Mouse (Mus musculus) CH12.LX (cell line): ENCODE measurements around the gene Asb16. TPM values are rescaled to one million over a fixed set of nuclear protein-coding genes. Genes with fewer than 3 reads are reported as not detected.

Experiments
- DNase-seq: peaks from one replicate; pipeline ENCODE4 v3.0.0-alpha.2; 2013; ENCODE audit errors: extremely low read depth
- H3K27ac ChIP-seq: 2 replicates; pipeline ENCODE4 v1.5.1; 2012; ENCODE audit warnings: low read depth, mild to moderate bottlenecking, control low read depth, moderate library complexity; ENCODE audit not compliant: insufficient read depth
- H3K27me3 ChIP-seq: replicated peaks from 2 replicates; pipeline ENCODE3; 2012; ENCODE audit warnings: inconsistent platforms
- H3K36me3 ChIP-seq, 2 experiments: replicated peaks in 1 of 2; 2 replicates each; pipeline versions ENCODE3 to v1.6.1; 2012; ENCODE audit warnings: inconsistent platforms in 1 of 2, low read length in 1 of 2, mild to moderate bottlenecking in 1 of 2, mixed read lengths in 1 of 2, moderate library complexity in 1 of 2; ENCODE audit not compliant: control insufficient read depth in 1 of 2, insufficient read depth in 1 of 2
- H3K4me1 ChIP-seq, 2 experiments: 2 replicates each; pipeline ENCODE4 v1.6.1; 2012; ENCODE audit warnings: inconsistent platforms in 1 of 2, moderate library complexity in 1 of 2; ENCODE audit not compliant: insufficient read depth in 2 of 2, control insufficient read depth in 1 of 2
- H3K4me2 ChIP-seq: 2 replicates; pipeline ENCODE4 v1.6.1; 2012; ENCODE audit warnings: low read depth, mild to moderate bottlenecking, control low read depth; ENCODE audit not compliant: poor library complexity, insufficient read depth, severe bottlenecking
- H3K4me3 ChIP-seq, 3 experiments: fragments of 150-350 bp in 1 of 3; sonication (generic) in 1 of 3; replicated peaks in 1 of 3; 2 replicates each; pipeline versions ENCODE3 to v1.5.1; 2011 to 2012; ENCODE audit warnings: low read depth in 2 of 3, low read length in 2 of 3, mild to moderate bottlenecking in 2 of 3, moderate library complexity in 2 of 3, control low read depth in 1 of 3, improper control_type of control experiment in 1 of 3, inconsistent platforms in 1 of 3, mixed read lengths in 1 of 3; ENCODE audit not compliant: poor library complexity in 1 of 3
- H3K79me2 ChIP-seq: replicated peaks from 2 replicates; pipeline ENCODE4 v1.6.1; 2012; ENCODE audit warnings: mild to moderate bottlenecking, moderate library complexity; ENCODE audit not compliant: control insufficient read depth, poor library complexity, insufficient read depth, severe bottlenecking; ENCODE audit errors: extremely low read depth
- H3K9ac ChIP-seq: 2 replicates; pipeline ENCODE4 v1.6.1; 2012; ENCODE audit warnings: low read depth, mild to moderate bottlenecking, control low read depth, moderate library complexity; ENCODE audit not compliant: insufficient read depth
- H3K9me3 ChIP-seq: replicated peaks from 2 replicates; pipeline ENCODE3; 2012; ENCODE audit warnings: low read length, inconsistent platforms, mixed read lengths
- CHD1 ChIP-seq: IDR thresholded peaks from 2 replicates; pipeline ENCODE4 v1.6.1; 2012; ENCODE audit warnings: low read depth, low read length, improper control_type of control experiment, inconsistent platforms
- CHD2 ChIP-seq: IDR thresholded peaks from 2 replicates; pipeline ENCODE4 v1.6.1; 2011; ENCODE audit warnings: low read length, improper control_type of control experiment
- CTCF ChIP-seq, 2 experiments: IDR thresholded peaks in 1 of 2; conservative IDR thresholded peaks in 1 of 2; 2 replicates each; pipeline ENCODE4 v1.5.1; 2011 to 2012; ENCODE audit warnings: low read depth in 2 of 2, low read length in 2 of 2, improper control_type of control experiment in 1 of 2, inconsistent platforms in 1 of 2, mild to moderate bottlenecking in 1 of 2, moderate library complexity in 1 of 2
- E2F4 ChIP-seq: IDR thresholded peaks from 2 replicates; pipeline ENCODE4 v1.6.1; 2011; ENCODE audit warnings: low read depth, low read length, improper control_type of control experiment; ENCODE audit not compliant: insufficient replicate concordance
- ELF1 ChIP-seq: IDR thresholded peaks from 2 replicates; pipeline ENCODE4 v1.6.1; 2014; ENCODE audit warnings: low read depth, mild to moderate bottlenecking, inconsistent platforms, low read length, improper control_type of control experiment
- EP300 ChIP-seq: IDR thresholded peaks from 2 replicates; pipeline ENCODE4 v1.6.1; 2011; ENCODE audit warnings: low read length, improper control_type of control experiment
- GABPA ChIP-seq: IDR thresholded peaks from 2 replicates; pipeline ENCODE4 v1.6.1; 2012; ENCODE audit warnings: low read depth, low read length, improper control_type of control experiment, inconsistent platforms; ENCODE audit not compliant: insufficient replicate concordance
- HCFC1 ChIP-seq: IDR thresholded peaks from 2 replicates; pipeline ENCODE4 v1.6.1; 2012; ENCODE audit warnings: low read depth, mild to moderate bottlenecking, inconsistent platforms, low read length, improper control_type of control experiment
- IRF4 ChIP-seq: IDR thresholded peaks from 2 replicates; pipeline ENCODE4 v1.6.1; 2014; ENCODE audit warnings: low read depth, mild to moderate bottlenecking, inconsistent platforms, low read length, improper control_type of control experiment
- JUN ChIP-seq: IDR thresholded peaks from 2 replicates; pipeline ENCODE4 v1.6.1; 2011; ENCODE audit warnings: low read depth, mild to moderate bottlenecking, low read length, improper control_type of control experiment, moderate library complexity; ENCODE audit not compliant: insufficient read depth
- JUND ChIP-seq: conservative IDR thresholded peaks from 2 replicates; pipeline ENCODE4 v1.6.1; 2011; ENCODE audit warnings: low read depth, low read length, improper control_type of control experiment
- KAT2A ChIP-seq: IDR thresholded peaks from 2 replicates; pipeline ENCODE4 v1.6.1; 2012; ENCODE audit warnings: low read length, improper control_type of control experiment, inconsistent platforms; ENCODE audit not compliant: insufficient replicate concordance
- MAFK ChIP-seq: IDR thresholded peaks from 2 replicates; pipeline ENCODE4 v1.6.1; 2011; ENCODE audit warnings: low read length, improper control_type of control experiment; ENCODE audit not compliant: insufficient replicate concordance
- MAX ChIP-seq: IDR thresholded peaks from 2 replicates; pipeline ENCODE4 v1.6.1; 2011; ENCODE audit warnings: low read length, improper control_type of control experiment
- MAZ ChIP-seq: IDR thresholded peaks from 2 replicates; pipeline ENCODE4 v1.6.1; 2012; ENCODE audit warnings: low read depth, mild to moderate bottlenecking, inconsistent platforms, low read length, improper control_type of control experiment, moderate library complexity
- MEF2A ChIP-seq: IDR thresholded peaks from 2 replicates; pipeline ENCODE4 v1.6.1; 2014; ENCODE audit warnings: low read depth, mild to moderate bottlenecking, inconsistent platforms, low read length, improper control_type of control experiment, borderline replicate concordance
- MXI1 ChIP-seq: IDR thresholded peaks from 2 replicates; pipeline ENCODE4 v1.6.1; 2011; ENCODE audit warnings: mild to moderate bottlenecking, low read depth, low read length, improper control_type of control experiment
- MYC ChIP-seq: IDR thresholded peaks from 2 replicates; pipeline ENCODE4 v1.6.1; 2011; ENCODE audit warnings: low read depth, mild to moderate bottlenecking, improper control_type of control experiment, low read length
- NELFE ChIP-seq: IDR thresholded peaks from 2 replicates; pipeline ENCODE4 v1.6.1; 2011; ENCODE audit warnings: low read depth, low read length, improper control_type of control experiment
- NRF1 ChIP-seq: IDR thresholded peaks from 2 replicates; pipeline ENCODE4 v1.6.1; 2014; ENCODE audit warnings: low read depth, mild to moderate bottlenecking, inconsistent platforms, low read length, improper control_type of control experiment, moderate library complexity
- PAX5 ChIP-seq: IDR thresholded peaks from 2 replicates; pipeline ENCODE4 v1.6.1; 2012; ENCODE audit warnings: low read length, inconsistent platforms, mixed read lengths
- POLR2A ChIP-seq: IDR thresholded peaks from 2 replicates; pipeline ENCODE4 v1.6.1; 2011; ENCODE audit warnings: low read depth, mild to moderate bottlenecking, improper control_type of control experiment, low read length
- POLR2AphosphoS2 ChIP-seq: IDR thresholded peaks from 2 replicates; pipeline ENCODE4 v1.6.1; 2011; ENCODE audit warnings: low read depth, low read length, improper control_type of control experiment
- RAD21 ChIP-seq: IDR thresholded peaks from 2 replicates; pipeline ENCODE4 v1.6.1; 2011; ENCODE audit warnings: low read depth, mild to moderate bottlenecking, low read length, improper control_type of control experiment, moderate library complexity
- SMC3 ChIP-seq: IDR thresholded peaks from 2 replicates; pipeline ENCODE4 v1.6.1; 2011; ENCODE audit warnings: low read depth, low read length, improper control_type of control experiment
- TBP ChIP-seq: conservative IDR thresholded peaks from 2 replicates; pipeline ENCODE4 v1.6.1; 2011; ENCODE audit warnings: low read depth, low read length, improper control_type of control experiment
- UBTF ChIP-seq: IDR thresholded peaks from 2 replicates; pipeline ENCODE4 v1.6.1; 2012; ENCODE audit warnings: low read depth, mild to moderate bottlenecking, inconsistent platforms, low read length, improper control_type of control experiment, moderate library complexity
- USF2 ChIP-seq: conservative IDR thresholded peaks from 2 replicates; pipeline ENCODE4 v1.6.1; 2011; ENCODE audit warnings: low read depth, low read length, improper control_type of control experiment
- ZC3H11A ChIP-seq: IDR thresholded peaks from 2 replicates; pipeline ENCODE4 v1.6.1; 2012; ENCODE audit warnings: low read depth, mild to moderate bottlenecking, inconsistent platforms, low read length, improper control_type of control experiment
- ZKSCAN1 ChIP-seq: IDR thresholded peaks from 2 replicates; pipeline ENCODE4 v1.6.1; 2012; ENCODE audit warnings: low read depth, inconsistent platforms, low read length, improper control_type of control experiment, borderline replicate concordance
- ZMIZ1 ChIP-seq: IDR thresholded peaks from 2 replicates; pipeline ENCODE4 v1.6.1; 2012; ENCODE audit warnings: low read depth, mild to moderate bottlenecking, inconsistent platforms, low read length, improper control_type of control experiment
- ZNF384 ChIP-seq: IDR thresholded peaks from 2 replicates; pipeline ENCODE4 v1.6.1; 2012; ENCODE audit warnings: low read depth, low read length, improper control_type of control experiment, inconsistent platforms
- dilution Hi-C: fragments of 300-500 bp; cut with MboI; formaldehyde crosslinking; loops from 2 replicates; pipeline ENCODE4 v1.14.3; 2020; ENCODE audit warnings: low sequenced_read_pairs; ENCODE audit not compliant: extremely low pct_unique_long_range_greater_than_20kb, extremely low pct_ligation_motif_present
- in situ Hi-C: fragments of 300-500 bp; cut with MboI; formaldehyde crosslinking; loops from 3 replicates; pipeline ENCODE4 v1.14.3; 2019; ENCODE audit warnings: low sequenced_read_pairs, low pct_ligation_motif_present, low pct_unique_long_range_greater_than_20kb, mixed read lengths
- polyA plus RNA-seq: library from polyadenylated mRNA; unstranded; fragments of >175 nt; gene quantifications from 2 replicates; pipeline ENCODE4 v1.2.1, GENCODE M21; 2012; ENCODE audit warnings: low read depth; ENCODE audit not compliant: insufficient read length
- total RNA-seq, 2 experiments: library from RNA; depleted of rRNA; stranded (reverse); fragments of 300-350 nt in 1 of 2; fragments of >200 nt in 1 of 2; gene quantifications; 2 replicates each; pipeline ENCODE4 v1.2.3; 2012 to 2014

The Asb16 gene
- total and polyA plus RNA-seq, 3 experiments = not detected

- TF ChIP-seq GABPA (no peak), MXI1 (peak; percentile 87), ELF1 (peak; percentile 74), NELFE (peak; percentile 48; the same call in 1 of the 2 replicates), MAZ (peak; percentile 83; the same call in 1 of the 2 replicates), ZMIZ1 (0 out of 2 replicates have a peak, but pooled peaks have one; percentile 23), MEF2A (peak; percentile 51; the same call in 1 of the 2 replicates), MYC (peak; percentile 82), POLR2A (peak; percentile 74)
Observed at GRCm38 (mm10) chr11:102315690-102316571, 47.4 kb downstream of the Asb16 start (continued).

- peak overlapping the region; percentile 95 for H3K27ac ChIP-seq
- no peaks in the 10 kb centered on the region for H3K9me3 ChIP-seq
- peak overlapping the region; percentile 61 for H3K4me2 ChIP-seq
- dilution Hi-C loops = loop anchor here (25.0 kb wide), 1 partner anchor 96 kb away; the partner anchor contains the start of gene Slc25a39
- H3K9ac ChIP-seq = peak overlapping the region; percentile 93
- H3K36me3 ChIP-seq = peaks cover 31 to 36% of the 10 kb centered on the region in 2 experiments
- H3K79me2 ChIP-seq = peaks cover 42% of the 10 kb centered on the region
- H3K27me3 ChIP-seq = peaks cover 1% of the 10 kb centered on the region
- peaks cover 8 to 43% of the 10 kb centered on the region in 2 experiments for H3K4me1 ChIP-seq
- peak overlapping the region; percentile 73 to 81 (median 75) for H3K4me3 ChIP-seq
- in situ Hi-C loops = no loop called here
- peak; percentile 92 for DNase-seq
- TF ChIP-seq MXI1 (peak; percentile 80; the same call in 1 of the 2 replicates), ZKSCAN1 (no peak), JUND (no peak), POLR2A (peak; percentile 72), USF2 (no peak), UBTF (no peak), MEF2A (peak; percentile 45), POLR2AphosphoS2 (no peak), IRF4 (peak; percentile 47; the same call in 1 of the 2 replicates), KAT2A (0 out of 2 replicates have a peak, but pooled peaks have one; percentile 36), MAFK (no peak), ELF1 (peak; percentile 63; the same call in 1 of the 2 replicates), CTCF (conservative IDR thresholded peaks at IDR 0.05 in 1 of 2, IDR thresholded peaks at IDR 0.05 in 1 of 2; ENCODE audit: low read depth in 2 of 2, low read length in 2 of 2) (peak in 1 of 2 experiments; percentile 34; a peak in 2 of 4 replicates), TBP (0 out of 2 replicates have a peak, but pooled peaks have one; percentile 35), ZC3H11A (no peak), MAZ (peak; percentile 100), JUN (no peak), CHD1 (no peak; the same call in 1 of the 2 replicates), E2F4 (no peak), MAX (peak; percentile 80), CHD2 (peak; percentile 92), EP300 (0 out of 2 replicates have a peak, but pooled peaks have one; percentile 18), ZNF384 (peak; percentile 99), SMC3 (no peak; the same call in 1 of the 2 replicates), NRF1 (peak; percentile 71), ZMIZ1 (peak; percentile 80; the same call in 1 of the 2 replicates), HCFC1 (peak; percentile 68), MYC (peak; percentile 85), RAD21 (no peak; the same call in 1 of the 2 replicates), PAX5 (no peak)
Observed at GRCm38 (mm10) chr11:102316572-102317297, 48.2 kb downstream of the Asb16 start.
